Comparison of ENCODE assay signal across 8 mouse cellular contexts in the genomic region with DNA sequence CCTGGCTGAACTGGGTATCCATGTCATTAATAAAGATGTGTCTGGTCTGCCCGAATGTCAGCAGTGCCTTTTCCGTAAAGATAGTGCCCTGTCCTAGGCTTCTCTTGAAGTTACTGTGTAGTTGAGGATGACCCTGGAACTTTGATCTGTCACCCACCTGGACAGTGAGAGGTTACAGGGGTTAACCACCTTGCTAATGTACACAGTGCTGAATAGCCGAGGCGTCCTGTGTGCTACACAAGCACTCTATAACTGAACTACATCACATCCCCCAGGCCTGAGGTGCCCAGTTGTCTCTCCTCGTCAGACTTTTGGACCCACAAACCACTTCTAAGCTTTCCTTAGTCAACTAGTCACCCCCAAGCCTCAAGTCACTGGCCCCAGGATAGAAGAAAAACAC. TPM values are rescaled to one million over a fixed set of nuclear protein-coding genes. Genes with fewer than 3 reads are reported as not detected.
DNase-seq lines count a peak whose midpoint lies in the region; ATAC-seq and TF ChIP-seq lines count a peak whose summit lies in the region.

No protein-coding gene starts in this region.

- H3K4me1 ChIP-seq in kidney, postnatal 0 days (replicated peaks; ENCODE audit: insufficient read depth, low read length): peaks cover 20% of the 10 kb centered on the region
- peaks cover 8% of the 10 kb centered on the region for H3K4me1 ChIP-seq in embryonic facial prominence, embryonic 11.5 days (ENCODE audit: control insufficient read depth, insufficient read depth, low read length)
- peaks cover 20% of the 10 kb centered on the region for H3K4me1 ChIP-seq in hindbrain, postnatal 0 days (ENCODE audit: insufficient read depth, low read length)
- H3K4me1 ChIP-seq in midbrain, postnatal 0 days (ENCODE audit: insufficient read depth, low read length): peaks cover 18% of the 10 kb centered on the region

- H3K4me3 ChIP-seq in kidney, postnatal 0 days (replicated peaks; ENCODE audit: low read depth, low read length): peak overlapping the region; percentile 94
- peak overlapping the region; percentile 89 for H3K4me3 ChIP-seq in embryonic facial prominence, embryonic 11.5 days (ENCODE audit: low read depth, low read length)
- H3K4me3 ChIP-seq in hindbrain, postnatal 0 days (ENCODE audit: low read length): peak overlapping the region; percentile 57
- H3K4me3 ChIP-seq in midbrain, postnatal 0 days (ENCODE audit: low read depth, low read length): peak overlapping the region; percentile 89

- H3K9me3 ChIP-seq in kidney, postnatal 0 days (replicated peaks; ENCODE audit: low read length): no peaks in the 10 kb centered on the region
- no peaks in the 10 kb centered on the region for H3K9me3 ChIP-seq in embryonic facial prominence, embryonic 11.5 days (replicated peaks; ENCODE audit: control insufficient read depth, low read length)
- no peaks in the 10 kb centered on the region for H3K9me3 ChIP-seq in hindbrain, postnatal 0 days (ENCODE audit: low read length)
- no peaks in the 10 kb centered on the region for H3K9me3 ChIP-seq in midbrain, postnatal 0 days (ENCODE audit: low read length)

- TF ChIP-seq CTCF in kidney, postnatal 0 days (IDR thresholded peaks at IDR 0.05; ENCODE audit: low read depth): no peak
- no peak for TF ChIP-seq CTCF in hindbrain, postnatal 0 days (IDR thresholded peaks at IDR 0.05; ENCODE audit: low read depth)
- no peak for TF ChIP-seq CTCF in midbrain, postnatal 0 days (IDR thresholded peaks at IDR 0.05)

- H3K9ac ChIP-seq in kidney, postnatal 0 days (ENCODE audit: low read depth, low read length): peak overlapping the region; percentile 86
- H3K9ac ChIP-seq in embryonic facial prominence, embryonic 11.5 days (replicated peaks; ENCODE audit: low read length): peak overlapping the region; percentile 92
- H3K9ac ChIP-seq in hindbrain, postnatal 0 days (replicated peaks; ENCODE audit: low read length): peak overlapping the region; percentile 99
- H3K9ac ChIP-seq in midbrain, postnatal 0 days (replicated peaks; ENCODE audit: low read length, poor library complexity, severe bottlenecking): peak overlapping the region; percentile 93

- H3K4me2 ChIP-seq in kidney, postnatal 0 days (ENCODE audit: low read length): peak overlapping the region; percentile 100
- peak overlapping the region; percentile 95 for H3K4me2 ChIP-seq in embryonic facial prominence, embryonic 11.5 days (ENCODE audit: low read depth, low read length)
- H3K4me2 ChIP-seq in hindbrain, postnatal 0 days (ENCODE audit: low read depth, low read length): peak overlapping the region; percentile 100
- H3K4me2 ChIP-seq in midbrain, postnatal 0 days (ENCODE audit: low read depth, low read length, poor library complexity, severe bottlenecking): peak overlapping the region; percentile 98

- ATAC-seq in kidney, postnatal 0 days (replicated peaks; ENCODE audit: low FRiP score, low read depth): no peak
- no peak for ATAC-seq in embryonic facial prominence, embryonic 11.5 days (replicated peaks; ENCODE audit: insufficient number of reproducible peaks, low FRiP score, low TSS enrichment, low read depth)
- ATAC-seq in hindbrain, postnatal 0 days: no peak
- ATAC-seq in midbrain, postnatal 0 days (ENCODE audit: low FRiP score): no peak

- H3K36me3 ChIP-seq in kidney, postnatal 0 days (ENCODE audit: insufficient read depth, low read length): no peaks in the 10 kb centered on the region; the same call in 1 of the 2 replicates
- H3K36me3 ChIP-seq in embryonic facial prominence, embryonic 11.5 days (replicated peaks; ENCODE audit: control insufficient read depth, insufficient read depth, low read depth, low read length): no peaks in the 10 kb centered on the region; the same call in 1 of the 2 replicates
- H3K36me3 ChIP-seq in hindbrain, postnatal 0 days (ENCODE audit: insufficient read depth, low read length): peaks cover 4% of the 10 kb centered on the region; the same call in 1 of the 2 replicates
- no peaks in the 10 kb centered on the region for H3K36me3 ChIP-seq in midbrain, postnatal 0 days (ENCODE audit: insufficient read depth, low read length)

- WGBS in kidney, postnatal 0 days: 45% methylated on average over 5 of the region's 5 CpGs
- WGBS in embryonic facial prominence, embryonic 11.5 days: 69% methylated on average over 5 of the region's 5 CpGs
- WGBS in hindbrain, postnatal 0 days: 50% methylated on average over 5 of the region's 5 CpGs
- WGBS in midbrain, postnatal 0 days: 65% methylated on average over 5 of the region's 5 CpGs

- no peak for DNase-seq in kidney, postnatal 0 days (ENCODE audit: low spot score)
- DNase-seq in kidney, postnatal 4 days: no peak
- no peak for DNase-seq in embryonic facial prominence, embryonic 11.5 days (ENCODE audit: low spot score)
- no peak for DNase-seq in hindbrain, postnatal 0 days (ENCODE audit: low spot score)
- no peak for DNase-seq in midbrain, postnatal 0 days (ENCODE audit: low spot score)
- no peak for DNase-seq in spleen, adult 18-20 months
- DNase-seq in urinary bladder, postnatal 25 days (ENCODE audit: low spot score): no peak
- DNase-seq in adrenal gland, postnatal 4 days (ENCODE audit: low spot score in 2 of 2): no peak

- H3K27ac ChIP-seq in kidney, postnatal 0 days: peak overlapping the region; percentile 98
- no peak overlapping the region for H3K27ac ChIP-seq in embryonic facial prominence, embryonic 11.5 days (replicated peaks; ENCODE audit: low read depth, low read length)
- peak overlapping the region; percentile 88 for H3K27ac ChIP-seq in hindbrain, postnatal 0 days
- H3K27ac ChIP-seq in midbrain, postnatal 0 days (ENCODE audit: low read depth, low read length): peak overlapping the region; percentile 92

- no peaks in the 10 kb centered on the region for H3K27me3 ChIP-seq in kidney, postnatal 0 days (ENCODE audit: insufficient read depth, low read length)
- H3K27me3 ChIP-seq in embryonic facial prominence, embryonic 11.5 days (ENCODE audit: control insufficient read depth, insufficient read depth, low read length): no peaks in the 10 kb centered on the region
- no peaks in the 10 kb centered on the region for H3K27me3 ChIP-seq in hindbrain, postnatal 0 days (ENCODE audit: insufficient read depth, low read length)
- no peaks in the 10 kb centered on the region for H3K27me3 ChIP-seq in midbrain, postnatal 0 days (ENCODE audit: insufficient read depth, low read length)

RNA-seq across cellular contexts. Expression of a gene that starts 1.4 kb away (rescaled TPM):
- polyA plus RNA-seq in kidney, postnatal 0 days (2015; fragmentation: Nextera tagmentation; extraction: Ambion mirVana): 42.3 and 47.6 TPM in 2 replicates
- 40.8 and 44.2 TPM in 2 replicates for polyA plus RNA-seq in embryonic facial prominence, embryonic 11.5 days (2014; fragmentation: Nextera tagmentation; extraction: Ambion mirVana)
- 76.0 and 97.3 TPM in 2 replicates for total RNA-seq in hindbrain, postnatal 0 days (2014; rRNA removed)
- 43.2 and 46.3 TPM in 2 replicates for polyA plus RNA-seq in hindbrain, postnatal 0 days (2015; fragmentation: Nextera tagmentation; extraction: Ambion mirVana)
- 53.3 and 59.1 TPM in 2 replicates for total RNA-seq in midbrain, postnatal 0 days (2014; rRNA removed)
- 40.4 and 41.0 TPM in 2 replicates for polyA plus RNA-seq in midbrain, postnatal 0 days (2015; fragmentation: Nextera tagmentation; extraction: Ambion mirVana)
- 10 to 100 TPM; 28.0 to 31.0 TPM for total RNA-seq in adrenal gland, postnatal 4 days (2021)

RNA-seq across cellular contexts. Expression of a gene that starts 4.8 kb away (rescaled TPM):
- 940 and 1,050 TPM in 2 replicates for polyA plus RNA-seq in kidney, postnatal 0 days (2015; fragmentation: Nextera tagmentation; extraction: Ambion mirVana)
- polyA plus RNA-seq in embryonic facial prominence, embryonic 11.5 days (2014; fragmentation: Nextera tagmentation; extraction: Ambion mirVana): 773 and 801 TPM in 2 replicates
- 558 and 787 TPM in 2 replicates for total RNA-seq in hindbrain, postnatal 0 days (2014; rRNA removed)
- polyA plus RNA-seq in hindbrain, postnatal 0 days (2015; fragmentation: Nextera tagmentation; extraction: Ambion mirVana): 668 TPM in 2 replicates
- total RNA-seq in midbrain, postnatal 0 days (2014; rRNA removed): 494 and 628 TPM in 2 replicates
- polyA plus RNA-seq in midbrain, postnatal 0 days (2015; fragmentation: Nextera tagmentation; extraction: Ambion mirVana): 587 and 625 TPM in 2 replicates
- 1,000 to 10,000 TPM; 1,446 to 1,549 TPM for total RNA-seq in adrenal gland, postnatal 4 days (2021)

RNA-seq across cellular contexts. Expression of a gene that starts 4.8 kb away (rescaled TPM):
- polyA plus RNA-seq in kidney, postnatal 0 days (2015; fragmentation: Nextera tagmentation; extraction: Ambion mirVana): 66.2 and 69.0 TPM in 2 replicates
- 96.6 and 100 TPM in 2 replicates for polyA plus RNA-seq in embryonic facial prominence, embryonic 11.5 days (2014; fragmentation: Nextera tagmentation; extraction: Ambion mirVana)
- total RNA-seq in hindbrain, postnatal 0 days (2014; rRNA removed): 34.4 and 36.2 TPM in 2 replicates
- polyA plus RNA-seq in hindbrain, postnatal 0 days (2015; fragmentation: Nextera tagmentation; extraction: Ambion mirVana): 52.4 and 54.9 TPM in 2 replicates
- 34.7 and 37.3 TPM in 2 replicates for total RNA-seq in midbrain, postnatal 0 days (2014; rRNA removed)
- 50.0 and 55.8 TPM in 2 replicates for polyA plus RNA-seq in midbrain, postnatal 0 days (2015; fragmentation: Nextera tagmentation; extraction: Ambion mirVana)
- 10 to 100 TPM; 55.6 to 63.5 TPM for total RNA-seq in adrenal gland, postnatal 4 days (2021)

RNA-seq across cellular contexts. Expression of a gene that starts 5.8 kb away (rescaled TPM):
- polyA plus RNA-seq in kidney, postnatal 0 days (2015; fragmentation: Nextera tagmentation; extraction: Ambion mirVana): 17.0 and 19.1 TPM in 2 replicates
- 26.0 and 26.3 TPM in 2 replicates for polyA plus RNA-seq in embryonic facial prominence, embryonic 11.5 days (2014; fragmentation: Nextera tagmentation; extraction: Ambion mirVana)
- total RNA-seq in hindbrain, postnatal 0 days (2014; rRNA removed): 122 and 123 TPM in 2 replicates
- 57.7 and 64.2 TPM in 2 replicates for polyA plus RNA-seq in hindbrain, postnatal 0 days (2015; fragmentation: Nextera tagmentation; extraction: Ambion mirVana)
- total RNA-seq in midbrain, postnatal 0 days (2014; rRNA removed): 79.5 and 98.1 TPM in 2 replicates
- 50.2 and 51.6 TPM in 2 replicates for polyA plus RNA-seq in midbrain, postnatal 0 days (2015; fragmentation: Nextera tagmentation; extraction: Ambion mirVana)
- 10 to 100 TPM; 17.0 to 25.1 TPM for total RNA-seq in adrenal gland, postnatal 4 days (2021)

RNA-seq across cellular contexts. Expression of a gene that starts 14.6 kb away (rescaled TPM):
- polyA plus RNA-seq in kidney, postnatal 0 days (2015; fragmentation: Nextera tagmentation; extraction: Ambion mirVana): 57.8 and 61.4 TPM in 2 replicates
- polyA plus RNA-seq in embryonic facial prominence, embryonic 11.5 days (2014; fragmentation: Nextera tagmentation; extraction: Ambion mirVana): 41.1 and 44.4 TPM in 2 replicates
- total RNA-seq in hindbrain, postnatal 0 days (2014; rRNA removed): 100.0 and 102 TPM in 2 replicates
- polyA plus RNA-seq in hindbrain, postnatal 0 days (2015; fragmentation: Nextera tagmentation; extraction: Ambion mirVana): 91.2 and 92.2 TPM in 2 replicates
- 95.7 and 114 TPM in 2 replicates for total RNA-seq in midbrain, postnatal 0 days (2014; rRNA removed)
- 92.4 and 101 TPM in 2 replicates for polyA plus RNA-seq in midbrain, postnatal 0 days (2015; fragmentation: Nextera tagmentation; extraction: Ambion mirVana)
- total RNA-seq in adrenal gland, postnatal 4 days (2021): 10 to 100 TPM; 80.2 to 83.4 TPM
